Mouse (Mus musculus) heart, embryonic 14.5 days (tissue): ENCODE results near the gene Itpr2. TPM values are rescaled to one million over a fixed set of nuclear protein-coding genes. Genes with fewer than 3 reads are reported as not detected.

Experiments
- ATAC-seq: fragments of 200-750 bp; cut with Nextera tagmentation; 2 replicates; pipeline ENCODE4 v1.8.0; 2017; ENCODE audit warnings: low read depth, moderate TSS enrichment; ENCODE audit not compliant: insufficient number of reproducible peaks, insufficient read depth, low FRiP score
- H3K27ac ChIP-seq, 2 experiments: fragments of 200-500 bp in 1 of 2; fragments of 300-500 bp in 1 of 2; sonication (generic) in 1 of 2; replicated peaks in 1 of 2; 2 replicates each; pipeline ENCODE4 v1.5.1; 2012 to 2014; ENCODE audit warnings: low read depth in 2 of 2, low read length in 2 of 2, control low read depth in 1 of 2, mild to moderate bottlenecking in 1 of 2, mixed read lengths in 1 of 2; ENCODE audit not compliant: control insufficient read depth in 1 of 2, insufficient read depth in 1 of 2
- H3K27me3 ChIP-seq: fragments of 300-500 bp; sonication (generic); 2 replicates; pipeline ENCODE4 v1.6.1; 2014; ENCODE audit warnings: mild to moderate bottlenecking, low read length, control low read depth; ENCODE audit not compliant: control insufficient read depth, insufficient read depth
- H3K36me3 ChIP-seq: fragments of 300-500 bp; sonication (generic); 2 replicates; pipeline ENCODE4 v1.6.1; 2014; ENCODE audit warnings: mild to moderate bottlenecking, control low read depth, low read length, mixed read lengths; ENCODE audit not compliant: control insufficient read depth, insufficient read depth
- H3K4me1 ChIP-seq, 2 experiments: fragments of 200-500 bp in 1 of 2; fragments of 300-500 bp in 1 of 2; sonication (generic) in 1 of 2; 2 replicates each; pipeline ENCODE4 v1.6.1; 2012 to 2014; ENCODE audit warnings: low read length in 2 of 2, control low read depth in 1 of 2, mixed read lengths in 1 of 2; ENCODE audit not compliant: control insufficient read depth in 2 of 2, insufficient read depth in 2 of 2
- H3K4me2 ChIP-seq: fragments of 300-500 bp; sonication (generic); 2 replicates; pipeline ENCODE4 v1.6.1; 2014; ENCODE audit warnings: mild to moderate bottlenecking, low read length
- H3K4me3 ChIP-seq, 2 experiments: fragments of 200-500 bp in 1 of 2; fragments of 300-500 bp in 1 of 2; sonication (generic) in 1 of 2; 2 replicates each; pipeline ENCODE4 v1.5.1; 2012 to 2014; ENCODE audit warnings: low read length in 2 of 2, mild to moderate bottlenecking in 2 of 2, control low read depth in 1 of 2, low read depth in 1 of 2, moderate library complexity in 1 of 2; ENCODE audit not compliant: control insufficient read depth in 1 of 2, insufficient read depth in 1 of 2
- H3K9ac ChIP-seq: fragments of 300-500 bp; sonication (generic); 2 replicates; pipeline ENCODE4 v1.6.1; 2014; ENCODE audit warnings: mild to moderate bottlenecking, low read length
- H3K9me3 ChIP-seq: fragments of 300-500 bp; sonication (generic); 2 replicates; pipeline ENCODE4 v1.6.1; 2016; ENCODE audit warnings: low read length, control low read depth; ENCODE audit not compliant: control insufficient read depth
- WGBS: fragments of 180-500 bp; shearing (Covaris S2); extraction: QIAGEN DNeasy Blood & Tissue Kit; methylation state at CpG from one replicate; pipeline ENCODE4 v1.1.7; 2014; 5-methylcytosine and 5-hydroxymethylcytosine counted together
- polyA plus RNA-seq: library from polyadenylated mRNA; unstranded; fragments of >200 nt; fragmentation: Nextera tagmentation; extraction: Ambion mirVana; gene quantifications from 2 replicates; pipeline ENCODE4 v1.2.1, GENCODE M21; 2014

Itpr2 gene
- polyA plus RNA-seq, 1 experiment from 2014 or later = 43.4 TPM

DNA sequence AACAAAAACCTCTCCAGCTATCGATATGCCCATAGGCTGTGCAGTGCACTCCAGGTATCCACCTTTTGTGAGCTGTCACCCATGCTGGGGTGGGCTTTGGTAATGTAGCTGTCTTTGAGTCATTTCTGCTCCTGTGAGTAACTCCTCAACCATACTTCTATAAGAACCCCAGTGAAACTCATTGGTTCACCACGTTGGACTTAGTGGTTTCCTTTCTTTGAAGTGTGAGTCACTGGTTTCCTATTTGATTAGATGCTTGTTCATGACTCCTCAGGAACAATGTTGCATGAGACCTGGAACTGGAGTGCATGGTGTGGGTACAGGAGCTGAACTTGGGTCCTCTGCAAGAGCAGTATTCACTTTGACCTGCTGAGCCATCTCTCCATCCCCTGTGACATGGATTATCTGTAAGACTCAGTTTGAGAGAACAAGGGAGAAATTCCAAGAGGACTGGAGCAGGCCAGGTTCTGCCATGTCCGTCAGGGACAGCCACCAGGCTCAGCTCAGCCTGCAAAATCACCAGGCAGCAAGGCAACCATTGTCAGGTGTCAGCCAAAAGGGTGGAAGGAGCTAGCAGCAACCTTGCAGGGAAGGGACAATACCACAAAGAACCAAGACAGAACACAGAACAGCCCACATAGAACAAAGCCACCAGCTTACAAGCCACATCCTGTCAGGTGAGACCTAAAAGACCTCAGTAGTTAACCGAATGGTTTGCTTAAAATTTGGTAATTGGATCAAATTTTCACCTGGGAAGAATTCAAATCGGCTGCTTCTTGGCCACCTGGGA, 19.6 kb upstream of the Itpr2 start:
- no peak overlapping the region for H3K9ac ChIP-seq
- H3K9me3 ChIP-seq = 0 out of 2 replicates have a peak, but pooled peaks cover 6% of the 10 kb centered on the region
- WGBS = 75% methylated on average over 5 of the region's 5 CpGs
- H3K36me3 ChIP-seq = no peaks in the 10 kb centered on the region
- H3K27ac ChIP-seq = no peak overlapping the region
- no peak overlapping the region for H3K4me3 ChIP-seq
- no peak overlapping the region for H3K4me2 ChIP-seq
- H3K4me1 ChIP-seq = peaks cover 0 to 4% of the 10 kb centered on the region in 2 experiments; a peak in 1 of 4 replicates
- no peaks in the 10 kb centered on the region for H3K27me3 ChIP-seq
- ATAC-seq = no peak

DNA sequence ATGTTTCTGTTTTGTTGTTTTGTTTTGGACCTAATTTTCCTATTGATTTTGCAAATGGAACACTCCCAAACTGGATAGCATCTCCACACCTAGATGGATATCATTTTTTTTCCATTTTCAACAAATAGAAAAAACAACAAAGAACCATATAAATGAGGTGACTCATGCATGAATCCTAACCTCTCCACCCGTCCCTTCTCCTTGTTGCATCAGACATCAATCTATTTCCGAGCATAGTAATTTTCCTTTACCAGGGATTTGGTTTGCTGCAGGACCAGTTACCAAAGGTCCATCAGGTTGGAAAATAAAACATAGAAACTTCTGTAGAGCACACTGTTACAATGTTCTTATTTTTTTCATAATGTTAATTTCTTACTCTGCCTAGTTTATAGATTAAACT, 17.0 kb upstream of the Itpr2 start:
- Histone ChIP-seq H3K9me3 (0 out of 2 replicates have a peak, but pooled peaks cover 6% of the 10 kb centered on the region), H3K4me3 (no peak overlapping the region), H3K27me3 (no peaks in the 10 kb centered on the region), H3K27ac (no peak overlapping the region), H3K36me3 (no peaks in the 10 kb centered on the region), H3K4me2 (no peak overlapping the region), H3K9ac (no peak overlapping the region), H3K4me1 (peaks cover 7 to 9% of the 10 kb centered on the region in 2 experiments)
- WGBS = 70% methylated on average over 2 of the region's 2 CpGs
- ATAC-seq = no peak

- no peak overlapping the region for H3K9ac ChIP-seq
- H3K4me2 ChIP-seq = no peak overlapping the region
- no peaks in the 10 kb centered on the region for H3K27me3 ChIP-seq
- H3K4me3 ChIP-seq = no peak overlapping the region
- H3K36me3 ChIP-seq = no peaks in the 10 kb centered on the region
- H3K4me1 ChIP-seq = peaks cover 16 to 24% of the 10 kb centered on the region in 2 experiments
- H3K27ac ChIP-seq = no peak overlapping the region
- no peaks in the 10 kb centered on the region for H3K9me3 ChIP-seq
- ATAC-seq = no peak
- WGBS = 76% methylated on average over 6 of the region's 6 CpGs
These were observed 13.9 kb upstream of the Itpr2 start for GRCm38 (mm10) chr6:146515936-146516335.

- no peak overlapping the region for H3K4me3 ChIP-seq
- H3K36me3 ChIP-seq = no peaks in the 10 kb centered on the region
- ATAC-seq = peak; percentile 55; the same call in 1 of the 2 replicates
- H3K27me3 ChIP-seq = no peaks in the 10 kb centered on the region
- H3K9me3 ChIP-seq = no peaks in the 10 kb centered on the region
- no peak overlapping the region for H3K4me2 ChIP-seq
- 41% methylated on average over 7 of the region's 7 CpGs for WGBS
- H3K4me1 ChIP-seq = peaks cover 16 to 26% of the 10 kb centered on the region in 2 experiments
- H3K27ac ChIP-seq = peak overlapping the region in 1 of 2 experiments; percentile 57; a peak in 1 of 4 replicates
- H3K9ac ChIP-seq = no peak overlapping the region
These were observed 12.5 kb upstream of the Itpr2 start for GRCm38 (mm10) chr6:146514531-146514948.

DNA sequence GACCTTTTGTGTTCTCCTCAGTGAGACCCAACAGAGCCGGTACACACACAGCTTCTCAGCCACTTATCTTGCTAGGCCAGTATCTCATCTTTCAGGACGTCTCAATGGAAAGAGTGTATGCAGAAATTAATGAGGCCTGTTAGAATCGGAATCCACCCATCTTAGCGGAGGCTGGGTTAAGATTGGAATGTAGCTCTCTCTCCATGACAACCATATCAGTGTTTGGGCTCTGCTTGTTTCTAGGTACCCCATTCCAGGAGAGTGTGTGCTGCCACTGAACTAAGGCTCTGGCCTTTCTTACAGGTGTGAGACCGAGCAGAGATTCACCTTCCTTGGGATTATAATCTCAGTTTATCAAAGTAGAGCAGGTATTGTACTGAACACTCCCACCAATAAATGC, 11.9 kb upstream of the Itpr2 start:
- no peaks in the 10 kb centered on the region for H3K9me3 ChIP-seq
- peak overlapping the region in 1 of 2 experiments; percentile 57; a peak in 2 of 4 replicates for H3K27ac ChIP-seq
- H3K27me3 ChIP-seq = no peaks in the 10 kb centered on the region
- ATAC-seq = no peak
- no peak overlapping the region for H3K9ac ChIP-seq
- H3K36me3 ChIP-seq = no peaks in the 10 kb centered on the region
- H3K4me3 ChIP-seq = no peak overlapping the region
- 0 out of 2 replicates have a peak overlapping the region, but pooled peaks have one; percentile 0 for H3K4me2 ChIP-seq
- peaks cover 16 to 26% of the 10 kb centered on the region in 2 experiments for H3K4me1 ChIP-seq
- WGBS = 8% methylated on average over 5 of the region's 5 CpGs

DNA sequence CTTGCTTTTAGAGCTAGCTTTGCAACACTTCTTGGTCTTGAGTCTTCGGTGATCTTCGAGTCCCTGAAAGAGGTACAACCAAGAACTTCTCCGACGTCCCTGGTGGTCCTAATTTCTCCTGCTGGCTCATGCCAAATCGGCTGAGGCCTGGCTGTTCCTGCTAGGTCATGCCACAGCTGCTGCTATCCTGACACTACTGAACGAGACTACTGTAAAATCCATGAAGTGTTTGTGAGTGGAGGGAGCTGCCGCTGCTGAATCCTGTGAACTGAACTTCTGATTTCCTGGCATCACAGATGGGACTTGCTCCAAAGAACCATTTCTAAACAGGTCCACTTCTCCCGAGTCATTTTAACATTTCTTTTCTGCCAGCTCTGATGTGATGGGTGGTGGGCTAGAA, 11.4 kb upstream of the Itpr2 start:
- Histone ChIP-seq H3K27ac (peak overlapping the region in 1 of 2 experiments; percentile 57; a peak in 2 of 4 replicates), H3K4me2 (no peak overlapping the region), H3K9me3 (no peaks in the 10 kb centered on the region), H3K9ac (no peak overlapping the region), H3K27me3 (no peaks in the 10 kb centered on the region), H3K36me3 (no peaks in the 10 kb centered on the region), H3K4me1 (peaks cover 16 to 26% of the 10 kb centered on the region in 2 experiments), H3K4me3 (no peak overlapping the region)
- no peak for ATAC-seq
- 65% methylated on average over 8 of the region's 8 CpGs for WGBS

- H3K27me3 ChIP-seq = no peaks in the 10 kb centered on the region
- H3K9ac ChIP-seq = no peak overlapping the region
- ATAC-seq = no peak
- no peaks in the 10 kb centered on the region for H3K36me3 ChIP-seq
- H3K9me3 ChIP-seq = no peaks in the 10 kb centered on the region
- H3K4me2 ChIP-seq = no peak overlapping the region
- peaks cover 16 to 26% of the 10 kb centered on the region in 2 experiments for H3K4me1 ChIP-seq
- WGBS = 85% methylated on average over 8 of the region's 8 CpGs
- no peak overlapping the region for H3K27ac ChIP-seq
- H3K4me3 ChIP-seq = no peak overlapping the region
These were observed 9.5 kb upstream of the Itpr2 start for GRCm38 (mm10) chr6:146511511-146511910.
